Mouse (Mus musculus) layer of hippocampus, postnatal 36 days (tissue): ENCODE results near the gene 2900026A02Rik. TPM values are rescaled to one million over a fixed set of nuclear protein-coding genes. Genes with fewer than 3 reads are reported as not detected.

Source experiments
- DNase-seq, 2 experiments: peaks; one replicate each; pipeline ENCODE4 v3.0.0; 2022
- total RNA-seq, 2 experiments: library from RNA; stranded (reverse); gene quantifications; 2 replicates each; pipeline ENCODE4 v1.2.3; 2021

2900026A02Rik gene
- total RNA-seq, 2 experiments from 2014 or later, result 62.4 to 66.1 TPM

- peak; percentile 66 to 72 for DNase-seq
These were observed 47.7 kb downstream of the 2900026A02Rik start for GRCm38 (mm10) chr5:113173318-113173717.

- DNase-seq, result no peak
These were observed 49.0 kb downstream of the 2900026A02Rik start for GRCm38 (mm10) chr5:113171968-113172578.

GRCm38 (mm10) chr5:113170064-113170754 is 50.8 kb downstream of the 2900026A02Rik start:
- DNase-seq, result no peak

- DNase-seq, result no peak
These were observed 53.3 kb downstream of the 2900026A02Rik start for GRCm38 (mm10) chr5:113167733-113168132.

- DNase-seq, result peak; percentile 71 to 78
These were observed 55.6 kb downstream of the 2900026A02Rik start for GRCm38 (mm10) chr5:113165481-113165880.

GRCm38 (mm10) chr5:113164873-113165441 is 56.1 kb downstream of the 2900026A02Rik start:
- peak; percentile 61 to 69 for DNase-seq

GRCm38 (mm10) chr5:113164448-113164847 is 56.6 kb downstream of the 2900026A02Rik start:
- DNase-seq, result no peak

GRCm38 (mm10) chr5:113163116-113163515 is 57.9 kb downstream of the 2900026A02Rik start:
- DNase-seq, result no peak

GRCm38 (mm10) chr5:113162699-113163098 is 58.3 kb downstream of the 2900026A02Rik start:
- no peak for DNase-seq

- no peak for DNase-seq
These were observed 59.5 kb downstream of the 2900026A02Rik start for GRCm38 (mm10) chr5:113161576-113161975.

GRCm38 (mm10) chr5:113160320-113160719 is 60.7 kb downstream of the 2900026A02Rik start:
- peak in 1 of 2 experiments; percentile 62 for DNase-seq

- no peak for DNase-seq
These were observed 62.2 kb downstream of the 2900026A02Rik start for GRCm38 (mm10) chr5:113158759-113159355.

GRCm38 (mm10) chr5:113157588-113157987 is 63.4 kb downstream of the 2900026A02Rik start:
- DNase-seq, result no peak

GRCm38 (mm10) chr5:113157006-113157405 is 64.0 kb downstream of the 2900026A02Rik start:
- DNase-seq, result no peak

- DNase-seq, result peak; percentile 78 to 80
These were observed 65.9 kb downstream of the 2900026A02Rik start for GRCm38 (mm10) chr5:113155133-113155532.

GRCm38 (mm10) chr5:113154441-113154840 is 66.6 kb downstream of the 2900026A02Rik start:
- DNase-seq, result no peak

- DNase-seq, result no peak
These were observed 67.6 kb downstream of the 2900026A02Rik start for GRCm38 (mm10) chr5:113153508-113153830.

- DNase-seq, result peak in 1 of 2 experiments; percentile 55
These were observed 68.2 kb downstream of the 2900026A02Rik start for GRCm38 (mm10) chr5:113152663-113153507.

- no peak for DNase-seq
These were observed 69.4 kb downstream of the 2900026A02Rik start for GRCm38 (mm10) chr5:113151554-113152103.

GRCm38 (mm10) chr5:113150871-113151553 is 70.0 kb downstream of the 2900026A02Rik start:
- DNase-seq, result no peak

- no peak for DNase-seq
These were observed 72.0 kb downstream of the 2900026A02Rik start for GRCm38 (mm10) chr5:113149052-113149451.
